Mouse (Mus musculus) yolk sac, embryonic 10.5 days (tissue): ENCODE measurements around the gene Il18.
"Not testable (repeated sequence)": the region's sequence is repeated elsewhere in the genome, so short reads cannot be mapped to it uniquely, and the experiment has no call there.

Experiments
- DNase-seq: peaks from one replicate; pipeline ENCODE4 v3.0.0-alpha.2; 2017; ENCODE audit warnings: low spot score

The Il18 gene

DNA sequence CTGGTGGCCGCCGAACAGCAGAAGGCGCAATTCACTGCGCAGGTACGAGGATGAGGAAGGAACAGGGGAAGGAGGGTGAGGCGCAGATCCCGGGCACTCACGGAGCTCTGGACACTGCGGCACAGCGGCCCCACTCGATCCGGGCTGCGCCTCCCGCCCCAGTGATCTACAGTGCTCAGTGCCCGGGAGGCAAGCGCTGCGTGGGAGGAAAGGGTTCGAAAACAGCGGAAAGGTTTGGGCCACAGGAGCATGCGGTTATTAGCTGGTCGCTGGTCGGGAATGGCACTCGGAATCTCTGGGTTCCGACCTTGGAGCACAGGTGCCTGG lies 49.3 kb downstream of the Il18 start:
- no peak for DNase-seq

DNA sequence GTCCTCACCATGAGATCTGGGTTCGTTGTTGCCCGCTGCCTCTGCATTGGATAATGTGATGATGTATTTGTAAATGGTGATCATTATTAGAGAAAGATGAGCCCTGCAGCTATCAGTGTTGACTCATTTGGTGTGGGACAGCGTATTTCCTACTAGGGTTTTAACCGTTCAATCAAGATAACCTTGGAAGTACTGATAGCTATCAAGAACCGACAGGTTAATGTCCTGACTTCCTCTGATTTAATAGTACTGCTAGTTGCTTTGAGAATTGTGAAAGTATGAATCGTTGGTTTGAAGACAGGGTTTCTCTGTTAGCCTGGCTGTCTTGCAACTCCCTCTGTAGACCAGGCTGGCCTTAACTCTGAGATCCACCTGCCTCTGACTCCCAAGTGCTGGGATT lies 49.7 kb downstream of the Il18 start:
- DNase-seq = no peak

DNA sequence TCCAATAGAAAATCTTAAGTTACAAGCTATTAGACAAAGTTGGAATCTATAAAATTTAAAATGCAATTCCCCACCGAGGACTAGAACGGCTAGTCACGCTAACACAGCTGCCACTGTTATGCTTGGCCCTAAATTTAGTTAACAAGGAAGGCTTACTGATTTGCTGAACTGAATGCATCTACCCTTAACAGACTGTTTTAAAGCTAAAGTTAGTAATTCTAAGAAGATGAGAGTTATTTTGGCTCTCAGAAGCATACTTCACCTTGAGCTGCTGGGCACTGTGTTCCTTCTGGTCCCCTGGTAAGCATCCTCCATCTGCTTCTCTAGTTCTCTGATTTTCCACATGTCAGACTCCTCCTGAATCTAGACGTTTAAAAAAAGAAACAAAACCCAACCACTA lies 57.5 kb downstream of the Il18 start:
- no peak for DNase-seq

GRCm38 (mm10) chr9:50616161-50616560 lies 61.5 kb downstream of the Il18 start:
- DNase-seq = no peak

DNA sequence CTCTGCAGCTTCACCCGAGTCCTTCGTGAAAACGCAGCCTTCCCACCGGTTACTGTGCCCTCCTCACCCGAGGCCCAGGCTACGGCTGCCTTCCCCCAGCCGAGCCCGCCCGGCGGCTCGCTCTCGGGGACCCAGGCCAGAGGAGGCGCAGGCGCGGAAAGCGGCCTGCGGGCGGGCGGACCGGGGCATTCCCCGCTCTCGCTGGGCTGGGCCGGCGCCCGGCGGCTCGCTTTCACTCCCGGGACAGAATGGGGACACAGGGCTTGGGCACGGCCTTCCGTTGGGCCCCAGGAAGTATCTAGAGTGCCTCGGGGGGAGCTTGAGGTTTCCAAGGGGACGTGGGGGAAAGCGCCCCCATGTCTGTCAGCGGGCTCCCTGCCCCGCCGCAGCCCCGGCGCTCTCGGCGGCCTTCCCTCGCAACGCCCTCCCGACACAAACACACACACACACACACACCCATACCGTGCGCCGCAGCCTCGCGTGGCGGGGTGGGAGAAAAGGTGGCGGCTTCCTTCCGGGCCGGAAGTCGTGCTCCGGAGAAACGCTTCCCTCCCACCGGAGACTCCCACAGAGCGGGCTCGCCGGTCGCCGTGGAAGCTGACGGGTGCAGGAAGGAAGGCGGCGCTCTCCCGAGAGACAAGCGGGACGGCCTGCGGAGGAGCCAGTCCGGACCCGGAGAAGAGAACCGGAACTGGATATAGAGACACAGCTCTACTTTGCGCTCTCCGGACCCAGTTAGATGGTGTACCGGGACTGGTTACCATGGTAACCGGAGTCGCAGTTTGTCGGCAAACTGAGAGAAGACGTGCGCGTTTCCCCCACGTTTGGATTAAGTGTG lies 62.4 kb downstream of the Il18 start, which contains the start of the genes Pih1d2 and Nkapd1:
Gene Pih1d2, plus strand, starts transcription at position 556 of the 838 bp plus-strand sequence.
Gene Nkapd1, minus strand, starts transcription at position 699 of the 838 bp plus-strand sequence.
- DNase-seq = peak; percentile 90

- DNase-seq = no peak
Measured at GRCm38 (mm10) chr9:50617794-50618330, 63.2 kb downstream of the Il18 start.

GRCm38 (mm10) chr9:50630903-50631302 lies 76.3 kb downstream of the Il18 start:
- not testable (repeated sequence) for DNase-seq
